Mouse (Mus musculus) lung, postnatal 0 days (tissue): Measurements from ENCODE around the gene Tnfaip1.

ENCODE experiments used
- CTCF ChIP-seq: IDR thresholded peaks from 2 replicates; pipeline ENCODE4 v1.5.1; 2016; ENCODE audit warnings: antibody characterized with exemption, mild to moderate bottlenecking
- EP300 ChIP-seq: IDR thresholded peaks from 2 replicates; pipeline ENCODE4 v1.6.1; 2016; ENCODE audit warnings: antibody characterized with exemption, mild to moderate bottlenecking, control low read depth

GRCm38 (mm10) chr11:78513106-78513790, 22.9 kb downstream of the Tnfaip1 start:
- no peak for TF ChIP-seq EP300
- TF ChIP-seq CTCF: no peak
